ENCODE assay signal across 9 mouse cellular contexts in genomic region chr2:54118881-54119280, GRCm38 (mm10). TPM values are rescaled to one million over a fixed set of nuclear protein-coding genes. Genes with fewer than 3 reads are reported as not detected.
A peak's percentile ranks its signal among the peaks of the same experiment; 100 is the strongest.
DNase-seq lines count a peak whose midpoint lies in the region; TF ChIP-seq lines count a peak whose summit lies in the region.
"Had no signal": no experiment of that assay in that cellular context is flagged by ENCODE, and none has a peak within 500 bp of the region (broad histone marks: within the 10 kb centered on the region; RNA-seq: fewer than 3 reads in every experiment).

No protein-coding gene starts in this region.

- H3K27ac ChIP-seq in gastrocnemius, adult 2 months = no peak overlapping the region

- DNase-seq in gastrocnemius, adult 2 months = no peak
- DNase-seq in gastrocnemius, postnatal 4 days (ENCODE audit: low spot score in 2 of 2) = no peak
- DNase-seq in testis, postnatal 10 days (ENCODE audit: low spot score) = peak; percentile 39
- DNase-seq in testis, postnatal 14 days (ENCODE audit: low spot score) = no peak
- DNase-seq in fibroblast of lung, adult 2 months (ENCODE audit: low read depth) = peak; percentile 6
- DNase-seq in left cerebral cortex, postnatal 4 days = peak; percentile 24
- DNase-seq in right cerebral cortex, postnatal 4 days = peak; percentile 53
- DNase-seq in thymus, postnatal 14 days = no peak

- H3K4me3 ChIP-seq in gastrocnemius, adult 2 months = no peak overlapping the region

- TF ChIP-seq CTCF in gastrocnemius, adult 2 months (IDR thresholded peaks at IDR 0.05) = peak; percentile 63

- intact Hi-C loops in gastrocnemius, adult 2 months (cut with DNase I) = no loop called here
- intact Hi-C loops in left cerebral cortex, postnatal 4 days (cut with DNase I) = no loop called here

RNA-seq across cellular contexts. Expression of gene Rprm, which starts 33.5 kb away (rescaled TPM):
- not detected for total RNA-seq in gastrocnemius, adult 2 months (2021)
- 1 to 10 TPM; 3.7 to 4.4 TPM for total RNA-seq in gastrocnemius, postnatal 4 days (2021)
- 100 to 1,000 TPM; 175 to 182 TPM for total RNA-seq in left cerebral cortex, postnatal 4 days (2021)
- total RNA-seq: hematopoietic stem cell, adult 5-6 weeks had no signal

Comparison
In these comparisons a context has a peak if more than half of its experiments do, and no peak if none do; other contexts are left out.
1. DNase-seq: peak in testis, postnatal 10 days (single experiment), fibroblast of lung, adult 2 months (single experiment), left cerebral cortex, postnatal 4 days (single experiment) and right cerebral cortex, postnatal 4 days (single experiment); none in gastrocnemius, adult 2 months (single experiment), gastrocnemius, postnatal 4 days (0 of 2), testis, postnatal 14 days (single experiment) and thymus, postnatal 14 days (single experiment).
2. RNA of gene Rprm, which starts 33.5 kb away (total RNA-seq): 175 to 182 TPM in left cerebral cortex, postnatal 4 days; 3.7 to 4.4 TPM in gastrocnemius, postnatal 4 days and not detected in gastrocnemius, adult 2 months; every median in the first group is over 10 times any median in the second.